7 mouse cellular contexts compared by ENCODE assay signal in the genomic region with DNA sequence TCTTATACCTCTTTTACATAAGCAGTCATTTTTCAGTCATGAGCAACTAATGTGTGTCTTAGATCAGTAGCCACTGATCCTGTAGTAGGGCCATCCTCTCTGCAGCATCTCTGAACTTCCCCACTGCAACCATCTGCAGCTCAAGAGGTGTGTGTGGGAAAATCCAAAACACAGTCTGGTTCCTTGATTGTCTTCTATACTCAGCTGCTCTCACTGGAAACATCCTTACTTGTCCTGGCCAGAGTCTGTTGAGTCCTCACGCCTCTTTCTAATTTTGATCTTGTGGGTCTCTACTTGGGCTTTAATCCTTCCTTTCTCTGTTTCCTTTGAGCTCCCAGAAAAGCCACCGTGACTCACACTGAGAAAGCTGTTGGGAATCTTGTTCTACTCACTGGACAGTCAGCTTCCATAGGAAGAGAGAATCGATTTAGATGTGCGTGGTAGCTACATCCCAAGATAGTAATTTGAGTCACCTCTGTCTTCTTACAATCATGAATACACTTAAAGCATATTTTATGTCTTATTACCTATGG.
"Had no signal": no experiment of that assay in that cellular context is flagged by ENCODE, and none has a peak within 500 bp of the region (broad histone marks: within the 10 kb centered on the region; RNA-seq: fewer than 3 reads in every experiment).

No protein-coding gene starts in this region.

- DNase-seq: kidney, adult 18-20 months; kidney, postnatal 10 days; kidney, postnatal 4 days; lung, adult 18-20 months; retina, postnatal 1 day; thymus, adult 18-20 months; thymus, postnatal 14 days had no signal
